Mouse (Mus musculus) neutrophil, adult 5-6 weeks (primary cell): Measurements from ENCODE around the gene Afdn. TPM values are rescaled to one million over a fixed set of nuclear protein-coding genes. Genes with fewer than 3 reads are reported as not detected.
"Not testable (repeated sequence)": the region's sequence is repeated elsewhere in the genome, so short reads cannot be mapped to it uniquely, and the experiment has no call there.

Experiments used
- ATAC-seq: fragments of 151-379, 151-347 bp; 2 replicates; pipeline ENCODE4 v1.8.0; 2017; ENCODE audit warnings: mild to moderate bottlenecking, moderate TSS enrichment; ENCODE audit not compliant: insufficient number of reproducible peaks, poor library complexity, low FRiP score, severe bottlenecking; ENCODE audit errors: extremely low read depth
- total RNA-seq: library from RNA; stranded (forward); fragments of 200-1000 nt; gene quantifications from 2 replicates; pipeline ENCODE4 v1.2.3, GENCODE M21; 2017

Gene Afdn
- total RNA-seq, 1 experiment from 2014 or later, result 10.0 TPM

GRCm38 (mm10) chr17:13850175-13850574 is 89.8 kb downstream of the Afdn start:
- no peak for ATAC-seq

- ATAC-seq, result not testable (repeated sequence)
Observed at GRCm38 (mm10) chr17:13853883-13854282, 93.5 kb downstream of the Afdn start.

GRCm38 (mm10) chr17:13855396-13855795 is 95.1 kb downstream of the Afdn start:
- no peak for ATAC-seq

GRCm38 (mm10) chr17:13856429-13857090 is 96.2 kb downstream of the Afdn start:
- ATAC-seq, result no peak

- no peak for ATAC-seq
Observed at GRCm38 (mm10) chr17:13865340-13865739, 105.0 kb downstream of the Afdn start.

- no peak for ATAC-seq
Observed at GRCm38 (mm10) chr17:13866951-13867351, 106.6 kb downstream of the Afdn start.

- ATAC-seq, result peak; percentile 41; the same call in 1 of the 2 replicates
Observed at GRCm38 (mm10) chr17:13867475-13867874, 107.1 kb downstream of the Afdn start.

GRCm38 (mm10) chr17:13870236-13870635 is 109.9 kb downstream of the Afdn start:
- no peak for ATAC-seq

GRCm38 (mm10) chr17:13874245-13874644 is 113.9 kb downstream of the Afdn start:
- ATAC-seq, result no peak

GRCm38 (mm10) chr17:13877460-13877859 is 117.1 kb downstream of the Afdn start:
- no peak for ATAC-seq

GRCm38 (mm10) chr17:13879731-13880130 is 119.4 kb downstream of the Afdn start:
- ATAC-seq, result no peak

- no peak for ATAC-seq
Observed at GRCm38 (mm10) chr17:13883540-13883939, 123.2 kb downstream of the Afdn start.

- ATAC-seq, result no peak
Observed at GRCm38 (mm10) chr17:13889818-13890434, 129.6 kb downstream of the Afdn start.

- no peak for ATAC-seq
Observed at GRCm38 (mm10) chr17:13890932-13891331, 130.6 kb downstream of the Afdn start.

- ATAC-seq, result no peak
Observed at GRCm38 (mm10) chr17:13898838-13899237, 138.5 kb downstream of the Afdn start.

- ATAC-seq, result no peak
Observed at GRCm38 (mm10) chr17:13899241-13899640, 138.9 kb downstream of the Afdn start.

GRCm38 (mm10) chr17:13903793-13904192 is 143.5 kb downstream of the Afdn start:
- no peak for ATAC-seq

- ATAC-seq, result no peak
Observed at GRCm38 (mm10) chr17:13907082-13907481, 146.7 kb downstream of the Afdn start.

GRCm38 (mm10) chr17:13907681-13908080 is 147.3 kb downstream of the Afdn start:
- ATAC-seq, result no peak

- ATAC-seq, result no peak
Observed at GRCm38 (mm10) chr17:13913951-13914350, 153.6 kb downstream of the Afdn start.

GRCm38 (mm10) chr17:13914531-13914930 is 154.2 kb downstream of the Afdn start:
- ATAC-seq, result no peak
